Mouse (Mus musculus) heart, embryonic 10.5 days (tissue): ENCODE data around the gene Ror1. TPM values are rescaled to one million over a fixed set of nuclear protein-coding genes. Genes with fewer than 3 reads are reported as not detected.

Experiments used
- DNase-seq: peaks from one replicate; pipeline ENCODE4 v3.0.0-alpha.2; 2017; ENCODE audit warnings: low spot score
- H3K27ac ChIP-seq: fragments of 300-500 bp; sonication (generic); 2 replicates; pipeline ENCODE4 v1.5.1; 2016; ENCODE audit warnings: mild to moderate bottlenecking
- H3K27me3 ChIP-seq: fragments of 300-500 bp; sonication (generic); 2 replicates; pipeline ENCODE4 v1.6.1; 2016; ENCODE audit warnings: mild to moderate bottlenecking; ENCODE audit not compliant: poor library complexity, insufficient read depth, severe bottlenecking
- H3K36me3 ChIP-seq: fragments of 300-500 bp; sonication (generic); 2 replicates; pipeline ENCODE4 v1.6.1; 2016; ENCODE audit warnings: mild to moderate bottlenecking, moderate library complexity
- H3K4me1 ChIP-seq: fragments of 300-500 bp; sonication (generic); 2 replicates; pipeline ENCODE4 v1.6.1; 2016; ENCODE audit warnings: mild to moderate bottlenecking
- H3K4me3 ChIP-seq: fragments of 300-500 bp; sonication (generic); 2 replicates; pipeline ENCODE4 v1.5.1; 2016; ENCODE audit warnings: mild to moderate bottlenecking, moderate library complexity
- H3K9me3 ChIP-seq: fragments of 300-500 bp; sonication (generic); 2 replicates; pipeline ENCODE4 v1.6.1; 2016; ENCODE audit warnings: mild to moderate bottlenecking, moderate library complexity
- WGBS: fragments of 180-500 bp; shearing (Covaris S2); methylation state at CpG from one replicate; pipeline ENCODE4 v1.1.7; 2016; 5-methylcytosine and 5-hydroxymethylcytosine counted together
- polyA plus RNA-seq: library from polyadenylated mRNA; unstranded; fragments of >200 nt; fragmentation: Nextera tagmentation; extraction: Ambion mirVana; gene quantifications from 2 replicates; pipeline ENCODE4 v1.2.1, GENCODE M21; 2016

Ror1 gene
- polyA plus RNA-seq, 1 experiment from 2014 or later = 9.3 TPM

- no peak overlapping the region for H3K27ac ChIP-seq
- no peak for DNase-seq
- H3K4me1 ChIP-seq = peaks cover 10% of the 10 kb centered on the region; the same call in 1 of the 2 replicates
- 89% methylated on average over 3 of the region's 3 CpGs for WGBS
- H3K4me3 ChIP-seq = no peak overlapping the region
- H3K27me3 ChIP-seq = no peaks in the 10 kb centered on the region
- H3K9me3 ChIP-seq = no peaks in the 10 kb centered on the region
- H3K36me3 ChIP-seq = no peaks in the 10 kb centered on the region
Measured at GRCm38 (mm10) chr4:100122436-100122835, 26.8 kb downstream of the Ror1 start.

- H3K27ac ChIP-seq = no peak overlapping the region
- WGBS = 69% methylated on average over 3 of the region's 3 CpGs
- H3K36me3 ChIP-seq = no peaks in the 10 kb centered on the region
- no peaks in the 10 kb centered on the region for H3K9me3 ChIP-seq
- no peaks in the 10 kb centered on the region for H3K27me3 ChIP-seq
- no peak overlapping the region for H3K4me3 ChIP-seq
- DNase-seq = no peak
- H3K4me1 ChIP-seq = peaks cover 10% of the 10 kb centered on the region; the same call in 1 of the 2 replicates
Measured at GRCm38 (mm10) chr4:100123519-100123918, 27.9 kb downstream of the Ror1 start.

GRCm38 (mm10) chr4:100124056-100124455, 28.5 kb downstream of the Ror1 start:
- no peak overlapping the region for H3K4me3 ChIP-seq
- no peak overlapping the region for H3K27ac ChIP-seq
- H3K4me1 ChIP-seq = peaks cover 10% of the 10 kb centered on the region; the same call in 1 of the 2 replicates
- no peak for DNase-seq
- H3K27me3 ChIP-seq = no peaks in the 10 kb centered on the region
- H3K9me3 ChIP-seq = no peaks in the 10 kb centered on the region
- no peaks in the 10 kb centered on the region for H3K36me3 ChIP-seq

GRCm38 (mm10) chr4:100124935-100125334, 29.3 kb downstream of the Ror1 start:
- no peak for DNase-seq
- H3K27me3 ChIP-seq = no peaks in the 10 kb centered on the region
- 84% methylated on average over 1 of the region's 1 CpGs for WGBS

GRCm38 (mm10) chr4:100126531-100127310, 31.1 kb downstream of the Ror1 start:
- Histone ChIP-seq H3K4me3 (no peak overlapping the region), H3K9me3 (no peaks in the 10 kb centered on the region), H3K27me3 (no peaks in the 10 kb centered on the region), H3K4me1 (peaks cover 10% of the 10 kb centered on the region; the same call in 1 of the 2 replicates), H3K36me3 (no peaks in the 10 kb centered on the region), H3K27ac (no peak overlapping the region)
- WGBS = 68% methylated on average over 12 of the region's 12 CpGs
- no peak for DNase-seq

More at GRCm38 (mm10) chr4:100124935-100125334, 29.3 kb downstream of the Ror1 start:
- no peak overlapping the region for H3K4me3 ChIP-seq
- H3K4me1 ChIP-seq = peaks cover 10% of the 10 kb centered on the region; the same call in 1 of the 2 replicates
- no peaks in the 10 kb centered on the region for H3K9me3 ChIP-seq
- no peak overlapping the region for H3K27ac ChIP-seq
- H3K36me3 ChIP-seq = no peaks in the 10 kb centered on the region

GRCm38 (mm10) chr4:100128026-100128922, 32.7 kb downstream of the Ror1 start:
- H3K27ac ChIP-seq = no peak overlapping the region
- 83% methylated on average over 12 of the region's 12 CpGs for WGBS
- no peaks in the 10 kb centered on the region for H3K36me3 ChIP-seq
- H3K9me3 ChIP-seq = no peaks in the 10 kb centered on the region
- DNase-seq = no peak
- no peak overlapping the region for H3K4me3 ChIP-seq
- 0 out of 2 replicates have a peak, but pooled peaks cover 4% of the 10 kb centered on the region for H3K27me3 ChIP-seq
- peaks cover 10% of the 10 kb centered on the region; the same call in 1 of the 2 replicates for H3K4me1 ChIP-seq

DNA sequence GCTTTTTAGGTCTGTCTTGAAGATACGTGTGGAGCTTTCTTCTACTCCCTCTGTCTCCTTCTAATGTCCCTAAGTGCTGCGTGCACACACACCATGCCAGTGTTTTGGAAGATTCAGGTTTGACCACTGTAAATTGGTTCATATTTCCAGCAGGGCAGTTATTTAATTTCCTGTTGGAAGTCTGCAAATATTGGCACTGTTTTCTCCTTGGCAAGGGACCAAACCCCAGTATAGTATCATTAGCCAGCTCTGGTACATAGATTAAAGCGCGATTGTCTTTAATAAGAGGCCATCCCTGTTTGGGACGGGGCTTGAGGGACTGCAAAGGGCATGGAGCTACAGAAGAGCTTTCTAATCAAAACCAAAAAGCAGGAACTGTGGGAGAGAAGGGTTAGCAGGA, 33.6 kb downstream of the Ror1 start:
- peaks cover 6% of the 10 kb centered on the region; the same call in 1 of the 2 replicates for H3K4me1 ChIP-seq
- H3K27me3 ChIP-seq = 0 out of 2 replicates have a peak, but pooled peaks cover 4% of the 10 kb centered on the region
- no peak overlapping the region for H3K27ac ChIP-seq
- H3K4me3 ChIP-seq = no peak overlapping the region
- H3K9me3 ChIP-seq = no peaks in the 10 kb centered on the region
- 85% methylated on average over 5 of the region's 5 CpGs for WGBS
- no peaks in the 10 kb centered on the region for H3K36me3 ChIP-seq
- no peak for DNase-seq

DNA sequence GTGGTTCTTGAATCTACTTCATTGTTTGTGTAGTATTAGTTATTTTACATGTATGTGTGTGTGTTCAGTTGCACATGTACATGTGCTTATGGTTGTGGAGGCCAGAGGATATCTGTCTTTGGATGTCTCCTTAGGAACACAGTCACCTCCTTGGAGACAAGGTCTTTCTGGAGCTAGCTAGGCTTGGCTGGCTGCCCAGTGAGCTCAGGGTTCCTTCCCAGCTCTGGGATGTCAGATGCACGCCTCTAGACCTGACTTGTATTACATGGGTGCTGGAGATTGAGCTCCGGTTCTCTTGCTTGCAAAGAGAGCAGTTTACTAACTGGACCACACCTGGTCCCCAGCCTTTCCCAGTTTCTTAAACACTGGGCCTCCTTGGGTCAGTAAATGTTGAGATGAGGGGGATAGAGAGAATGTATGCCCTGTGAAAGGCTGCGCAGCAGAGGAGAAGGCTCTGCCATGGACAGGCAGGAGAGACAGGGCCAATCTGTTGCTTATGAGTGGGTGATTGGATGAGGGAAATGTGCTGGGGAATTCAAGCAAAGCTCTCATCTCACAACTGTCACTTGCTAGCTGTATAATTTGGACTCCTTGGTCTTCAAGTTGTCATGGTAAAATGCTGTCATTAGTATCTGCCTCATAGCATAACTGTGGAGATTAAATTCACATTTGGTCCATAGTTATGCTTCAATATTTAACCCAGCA, 35.3 kb downstream of the Ror1 start:
- DNase-seq = no peak
- Histone ChIP-seq H3K27me3 (0 out of 2 replicates have a peak, but pooled peaks cover 4% of the 10 kb centered on the region), H3K4me1 (peaks cover 6% of the 10 kb centered on the region; the same call in 1 of the 2 replicates), H3K9me3 (no peaks in the 10 kb centered on the region), H3K4me3 (no peak overlapping the region), H3K36me3 (no peaks in the 10 kb centered on the region), H3K27ac (no peak overlapping the region)
- WGBS = 69% methylated on average over 3 of the region's 3 CpGs

GRCm38 (mm10) chr4:100131488-100131887, 35.9 kb downstream of the Ror1 start:
- no peak for DNase-seq
- 86% methylated on average over 2 of the region's 2 CpGs for WGBS

GRCm38 (mm10) chr4:100132261-100132660, 36.7 kb downstream of the Ror1 start:
- no peaks in the 10 kb centered on the region for H3K36me3 ChIP-seq
- 83% methylated on average over 3 of the region's 3 CpGs for WGBS
- H3K9me3 ChIP-seq = no peaks in the 10 kb centered on the region
- no peaks in the 10 kb centered on the region for H3K4me1 ChIP-seq
- H3K4me3 ChIP-seq = no peak overlapping the region
- H3K27me3 ChIP-seq = 0 out of 2 replicates have a peak, but pooled peaks cover 4% of the 10 kb centered on the region
- H3K27ac ChIP-seq = no peak overlapping the region
- no peak for DNase-seq

More at GRCm38 (mm10) chr4:100131488-100131887, 35.9 kb downstream of the Ror1 start:
- Histone ChIP-seq H3K9me3 (no peaks in the 10 kb centered on the region), H3K4me3 (no peak overlapping the region), H3K27ac (no peak overlapping the region), H3K36me3 (no peaks in the 10 kb centered on the region), H3K4me1 (peaks cover 4% of the 10 kb centered on the region; the same call in 1 of the 2 replicates), H3K27me3 (0 out of 2 replicates have a peak, but pooled peaks cover 4% of the 10 kb centered on the region)

- Histone ChIP-seq H3K27me3 (0 out of 2 replicates have a peak, but pooled peaks cover 4% of the 10 kb centered on the region), H3K36me3 (no peaks in the 10 kb centered on the region), H3K9me3 (no peaks in the 10 kb centered on the region), H3K4me1 (no peaks in the 10 kb centered on the region), H3K4me3 (no peak overlapping the region), H3K27ac (no peak overlapping the region)
- 78% methylated on average over 4 of the region's 4 CpGs for WGBS
- no peak for DNase-seq
Measured at GRCm38 (mm10) chr4:100136046-100136445, 40.5 kb downstream of the Ror1 start.

DNA sequence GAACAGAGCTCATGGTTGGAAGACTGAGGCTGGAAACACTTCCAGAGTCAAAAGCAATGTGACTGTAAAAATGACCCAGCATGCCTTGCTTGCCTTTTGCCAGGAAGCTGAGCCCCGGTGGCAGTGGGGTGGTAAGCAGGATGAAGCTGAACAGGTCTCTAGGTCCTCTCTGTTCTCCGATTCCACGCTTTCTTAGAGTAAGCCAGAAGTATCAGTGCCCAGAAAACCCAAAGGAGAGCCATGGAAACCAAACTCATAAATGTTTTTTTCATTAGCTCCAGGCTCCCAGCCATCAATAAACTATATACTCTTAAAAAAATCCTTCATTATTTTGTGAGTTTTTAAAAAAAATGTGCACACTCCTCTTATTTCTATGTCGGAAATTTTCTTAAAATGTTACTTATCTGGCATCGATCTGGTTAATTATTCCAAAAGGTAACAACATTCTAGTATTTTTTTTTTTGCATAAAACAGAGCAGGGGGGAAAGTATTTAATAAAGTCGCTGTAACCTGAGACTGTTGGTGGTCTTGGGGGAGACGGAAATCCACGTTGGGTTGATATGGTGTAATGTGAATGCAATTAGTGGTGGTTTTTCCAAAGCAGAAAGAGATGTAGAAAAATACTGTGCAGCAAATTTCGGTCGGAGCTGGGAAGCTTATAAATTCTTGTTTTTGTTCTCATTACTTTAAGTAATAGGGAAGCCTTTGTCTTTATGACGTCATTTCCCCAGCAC, 41.7 kb downstream of the Ror1 start:
- Histone ChIP-seq H3K27me3 (0 out of 2 replicates have a peak, but pooled peaks cover 1% of the 10 kb centered on the region), H3K4me3 (no peak overlapping the region), H3K27ac (no peak overlapping the region), H3K9me3 (no peaks in the 10 kb centered on the region), H3K4me1 (peaks cover 8% of the 10 kb centered on the region; the same call in 1 of the 2 replicates), H3K36me3 (no peaks in the 10 kb centered on the region)
- 84% methylated on average over 11 of the region's 11 CpGs for WGBS
- no peak for DNase-seq
